Mouse (Mus musculus): ENCODE measurements at regions not wholly inside any gene's neighbourhood (a gene's known extent, or its start where the extent isn't known, plus 50 kb on each side); places are given as distances from the start of the nearest gene placed in this dataset.

DNA sequence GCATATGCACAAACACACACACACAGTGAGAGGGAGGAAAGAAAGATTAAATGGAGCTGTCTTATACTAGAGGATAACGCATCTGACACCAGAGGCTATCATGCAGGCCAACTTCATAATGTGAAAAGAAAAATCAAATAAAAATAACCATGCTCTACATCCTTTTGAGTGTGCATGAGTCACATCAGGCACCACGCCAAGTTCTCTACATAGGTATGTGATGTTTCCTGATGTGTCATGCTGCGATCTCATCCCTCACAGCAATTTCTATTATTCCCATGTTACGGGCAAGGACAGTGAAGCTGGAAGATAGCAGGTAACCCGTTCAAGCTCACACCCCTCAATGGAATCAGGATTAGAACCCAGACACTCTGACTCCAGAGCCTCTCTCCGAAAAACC is 346.4 kb upstream of the Rgma start:
- TF ChIP-seq POLR2A (IDR thresholded peaks at IDR 0.05; ENCODE audit: borderline replicate concordance, extremely low read depth, insufficient read depth, insufficient read length, poor library complexity, severe bottlenecking): no peak
- no peak for TF ChIP-seq CTCF (IDR thresholded peaks at IDR 0.05; ENCODE audit: borderline replicate concordance, extremely low read depth, insufficient read depth, insufficient read length)

All from brain, embryonic 14.5 days (tissue).